Mouse (Mus musculus) 3134 (cell line): ENCODE results near the gene Dbt.

Experiments used
- DNase-seq: peaks from one replicate; pipeline ENCODE4 v3.0.0-alpha.2; 2011; ENCODE audit warnings: low spot score; ENCODE audit not compliant: insufficient read length; ENCODE audit errors: extremely low read depth

Gene Dbt

GRCm38 (mm10) chr3:116512904-116513716, at the start of gene Dbt:
TSS of gene Dbt (plus strand) at chr3:116513070.
- peak; percentile 86 for DNase-seq

DNA sequence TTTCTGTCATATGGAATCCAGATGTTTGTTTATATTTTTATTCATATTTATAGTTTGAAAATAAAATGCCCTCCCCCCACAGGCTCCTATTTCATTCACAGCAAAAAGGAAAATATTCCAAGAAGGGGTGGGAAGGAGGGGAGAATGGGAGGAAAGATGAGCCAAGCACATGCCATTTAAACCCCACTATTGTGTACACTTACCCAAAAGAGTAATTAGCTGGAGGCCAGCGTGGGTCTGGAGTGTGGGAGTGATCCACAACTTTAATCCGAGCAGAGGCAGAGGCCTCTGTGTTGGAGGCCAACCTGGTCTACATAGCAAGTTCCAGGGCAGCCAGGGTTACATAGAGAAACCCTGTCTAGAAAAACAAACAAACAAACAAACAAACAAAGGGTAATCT, 48.6 kb upstream of the Dbt start:
- no peak for DNase-seq

DNA sequence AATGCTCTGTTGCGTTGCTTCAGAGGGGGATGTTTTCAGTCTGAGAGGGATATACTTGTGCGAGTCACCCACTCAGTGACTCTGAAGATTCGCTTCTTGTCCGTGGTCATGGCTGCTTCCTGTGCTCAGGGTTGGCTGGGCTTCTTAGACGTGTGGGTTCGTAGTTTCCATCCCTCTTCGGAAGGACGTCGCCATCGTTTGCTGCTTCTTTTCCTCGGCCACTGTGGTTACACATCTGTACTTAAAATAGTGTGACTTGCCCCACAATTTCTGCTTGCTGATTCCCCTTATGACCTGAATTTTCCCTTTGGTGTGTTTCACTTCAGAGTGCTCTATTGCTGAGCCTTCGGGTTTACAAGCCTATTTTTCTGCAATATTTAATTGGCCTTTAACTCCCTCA, 47.2 kb upstream of the Dbt start:
- no peak for DNase-seq

DNA sequence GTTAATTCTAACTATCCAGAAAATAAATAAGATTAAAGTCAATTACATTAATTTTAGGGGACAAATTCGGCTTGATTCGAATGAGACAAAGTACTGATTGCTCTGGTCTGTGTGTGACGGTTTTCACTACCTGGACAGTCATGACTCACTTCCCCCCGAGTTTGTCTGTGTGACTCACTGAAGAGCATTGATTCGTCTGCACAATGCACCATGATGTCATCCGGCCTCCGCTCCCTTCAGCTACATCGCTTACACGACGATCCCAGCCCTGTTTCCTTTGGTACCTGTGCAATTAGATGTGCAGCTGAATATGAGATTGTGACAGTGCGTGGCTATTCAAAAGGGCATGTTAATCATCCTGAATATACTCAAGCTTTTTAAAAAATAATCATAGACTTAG, 38.3 kb upstream of the Dbt start:
- DNase-seq = no peak

DNA sequence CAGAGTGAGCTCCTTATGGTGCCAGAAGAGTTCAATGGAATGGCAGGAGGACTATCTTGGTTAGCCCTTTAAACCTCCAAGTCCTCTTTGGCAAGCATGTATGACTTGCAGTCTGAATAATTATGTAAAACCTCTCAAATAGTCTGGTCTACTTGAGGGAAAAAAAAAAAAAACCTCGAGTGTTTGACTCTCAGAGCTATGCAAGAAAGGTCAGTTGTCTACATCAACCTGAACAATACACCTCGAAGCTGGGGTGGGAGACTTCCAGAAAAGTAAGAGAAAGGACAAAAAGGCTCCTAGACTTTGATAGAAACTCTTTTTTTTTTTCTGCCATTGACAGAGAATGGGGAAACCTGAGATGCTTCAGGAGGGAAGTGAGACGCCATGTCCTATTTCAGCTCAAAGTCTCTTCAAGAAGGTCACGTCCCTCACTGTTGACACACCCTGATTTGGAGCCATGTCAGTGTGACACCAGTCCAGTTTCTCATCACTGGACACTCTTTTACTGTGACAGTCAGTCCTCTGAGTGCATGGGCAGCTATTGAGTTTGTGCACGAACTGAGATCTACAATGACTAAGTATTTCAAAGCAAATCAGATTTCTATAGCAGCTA, 36.1 kb upstream of the Dbt start:
- no peak for DNase-seq

- no peak for DNase-seq
Measured at GRCm38 (mm10) chr3:116477351-116477750, 35.5 kb upstream of the Dbt start.

DNA sequence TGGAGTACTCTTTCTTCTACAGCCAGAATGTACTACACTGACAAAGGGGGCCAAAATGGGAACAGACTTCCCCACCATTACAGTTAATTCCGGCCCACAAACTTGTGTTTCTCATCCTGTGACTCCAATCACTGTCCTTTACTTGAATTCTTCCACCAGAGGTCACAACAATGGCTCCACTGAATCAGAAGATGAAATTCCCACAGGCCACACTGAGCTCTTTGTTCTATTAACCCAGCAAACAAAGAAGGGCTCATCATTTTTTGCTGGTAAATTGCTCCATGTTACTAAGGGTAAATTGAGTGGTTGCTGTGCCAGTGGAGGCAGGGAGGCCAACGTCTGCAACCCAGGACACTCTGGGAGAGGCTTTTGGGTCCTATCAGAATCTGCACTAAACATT, 32.8 kb upstream of the Dbt start:
- DNase-seq = no peak

DNA sequence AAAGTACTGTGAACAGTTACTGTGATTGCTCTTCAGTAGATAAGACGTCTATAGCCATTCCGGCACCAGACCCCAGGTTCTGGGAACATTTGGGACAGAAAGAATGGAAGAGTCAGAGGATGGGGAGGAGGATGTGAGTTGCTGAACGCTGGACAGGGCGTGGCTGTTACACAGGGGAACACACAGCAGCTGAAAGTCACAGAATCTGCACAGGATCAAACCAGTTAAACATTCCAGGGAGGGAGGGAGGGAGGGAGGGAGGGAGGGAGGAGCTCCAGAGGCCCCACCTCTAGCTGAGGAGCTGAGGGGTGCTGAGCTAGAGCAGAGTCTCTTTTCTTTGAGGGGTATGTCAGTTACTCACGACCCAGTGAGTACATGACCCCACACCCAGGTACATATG, 31.9 kb upstream of the Dbt start:
- no peak for DNase-seq

GRCm38 (mm10) chr3:116482724-116483123, 30.1 kb upstream of the Dbt start:
- DNase-seq = no peak

GRCm38 (mm10) chr3:116483271-116483670, 29.6 kb upstream of the Dbt start:
- DNase-seq = no peak

DNA sequence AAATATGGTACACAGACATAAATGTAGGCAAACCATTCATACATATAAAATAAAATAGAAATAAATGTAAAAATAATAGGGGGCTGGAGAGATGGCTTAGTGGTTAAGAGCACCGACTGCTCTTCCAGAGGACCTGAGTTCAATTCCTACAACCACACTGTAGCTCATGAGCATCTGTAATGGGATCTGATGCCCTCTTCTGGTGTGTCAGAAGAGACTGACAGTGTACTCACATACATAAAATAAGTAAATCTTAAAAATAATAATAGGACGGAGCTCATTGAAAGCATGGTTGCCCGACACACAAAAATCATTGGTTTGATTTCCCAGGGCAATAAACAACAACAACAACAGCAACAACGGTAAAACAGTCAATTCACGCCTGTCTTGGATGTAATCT, 21.9 kb upstream of the Dbt start:
- no peak for DNase-seq

GRCm38 (mm10) chr3:116491923-116492454, 20.9 kb upstream of the Dbt start:
- DNase-seq = no peak

DNA sequence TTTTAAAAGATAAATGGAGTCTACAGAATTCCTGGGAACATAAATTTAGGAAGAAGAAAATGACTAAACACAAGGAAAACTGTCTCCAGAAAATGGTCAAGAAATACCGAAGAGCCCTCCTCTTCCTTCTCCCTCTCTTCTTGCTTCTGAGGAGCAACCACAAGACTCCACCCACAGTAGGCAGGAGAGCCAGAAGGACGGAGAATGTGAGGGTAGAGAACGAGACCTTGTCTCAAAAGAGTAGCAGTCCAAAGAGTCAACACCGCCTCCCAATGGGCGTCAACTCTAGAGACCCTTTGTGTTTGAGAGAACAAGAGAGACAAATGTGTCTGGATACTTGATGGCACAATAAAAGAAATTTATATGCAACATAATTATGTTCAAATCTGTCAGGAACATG, 19.2 kb upstream of the Dbt start:
- DNase-seq = no peak

- DNase-seq = no peak
Measured at GRCm38 (mm10) chr3:116495671-116496070, 17.2 kb upstream of the Dbt start.

GRCm38 (mm10) chr3:116507772-116508351, 5.0 kb upstream of the Dbt start, which contains the start of gene Rtca:
TSS of gene Rtca (minus strand) at chr3:116508208.
- DNase-seq = peak; percentile 96

DNA sequence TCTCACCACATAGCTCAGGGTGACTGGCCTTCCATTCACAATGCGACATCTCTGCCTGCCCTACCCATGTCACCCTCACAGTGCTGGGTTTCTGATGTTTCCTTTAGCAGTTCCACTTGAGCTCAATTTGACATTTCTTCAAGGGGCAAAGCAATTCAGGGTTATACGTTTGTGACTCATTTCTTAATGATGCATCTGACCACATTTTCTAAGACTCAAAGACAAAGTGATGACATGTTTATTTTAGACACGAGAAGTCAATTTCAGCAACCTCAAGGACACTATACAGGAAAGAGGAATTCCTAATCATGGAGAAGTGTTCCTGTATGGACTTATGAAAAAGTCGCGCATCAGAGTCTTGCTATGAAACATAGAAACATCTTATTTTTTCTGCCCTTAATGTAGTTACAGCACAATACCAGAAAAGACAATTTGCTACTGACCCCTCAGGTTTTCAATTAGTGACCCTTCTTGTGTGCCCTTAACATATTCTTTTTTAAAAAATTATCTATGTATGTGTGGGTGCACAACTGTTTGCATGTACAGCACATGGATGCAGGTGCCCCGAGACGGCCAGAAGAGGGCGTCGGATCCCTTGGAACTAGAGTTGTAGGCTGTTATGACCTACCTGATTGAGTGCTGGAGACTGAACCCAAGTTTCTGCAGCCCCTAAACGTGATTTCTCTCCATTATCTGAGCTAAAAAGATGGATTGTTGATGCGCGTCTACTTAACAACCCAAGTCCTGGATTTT, 543 bp upstream of the Dbt start:
- DNase-seq = no peak

- no peak for DNase-seq
Measured at GRCm38 (mm10) chr3:116520141-116520761, 7.4 kb downstream of the Dbt start.

DNA sequence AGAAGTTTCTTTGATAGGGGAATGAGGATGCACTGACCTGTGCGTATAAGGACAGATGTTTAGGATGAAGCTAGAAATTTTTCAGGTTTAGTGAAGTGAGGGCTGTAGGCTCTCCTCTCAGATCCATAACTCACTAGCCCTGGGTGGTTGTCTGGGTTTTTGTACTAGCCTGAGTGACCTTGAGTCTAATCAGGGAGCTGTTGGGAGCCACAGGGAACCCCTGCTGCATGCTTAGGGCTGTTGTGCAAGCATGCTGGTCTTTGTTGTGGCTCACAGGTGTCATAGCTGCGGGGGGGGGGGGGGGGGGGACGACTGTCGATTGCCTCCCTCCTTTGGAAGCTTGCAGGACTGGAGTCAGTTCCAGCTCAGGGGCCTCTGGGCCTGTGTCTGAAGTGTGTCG, 16.9 kb downstream of the Dbt start:
- no peak for DNase-seq

- no peak for DNase-seq
Measured at GRCm38 (mm10) chr3:116530826-116531225, 18.0 kb downstream of the Dbt start.

GRCm38 (mm10) chr3:116536428-116537199, 23.7 kb downstream of the Dbt start:
- DNase-seq = no peak
